Mouse (Mus musculus) brain, embryonic 14.5 days (tissue): ENCODE results near the gene Col8a2.

Experiments used
- CTCF ChIP-seq: fragments of 200-500 bp; IDR thresholded peaks from 2 replicates; pipeline ENCODE4 v1.5.1; 2012; ENCODE audit warnings: inconsistent platforms, mild to moderate bottlenecking, moderate library complexity, borderline replicate concordance; ENCODE audit not compliant: insufficient read depth, insufficient read length; ENCODE audit errors: extremely low read depth
- POLR2A ChIP-seq: fragments of 200-500 bp; IDR thresholded peaks from 2 replicates; pipeline ENCODE4 v1.6.1; 2012; ENCODE audit warnings: mild to moderate bottlenecking, inconsistent platforms, borderline replicate concordance; ENCODE audit not compliant: poor library complexity, insufficient read depth, insufficient read length, severe bottlenecking; ENCODE audit errors: extremely low read depth

DNA sequence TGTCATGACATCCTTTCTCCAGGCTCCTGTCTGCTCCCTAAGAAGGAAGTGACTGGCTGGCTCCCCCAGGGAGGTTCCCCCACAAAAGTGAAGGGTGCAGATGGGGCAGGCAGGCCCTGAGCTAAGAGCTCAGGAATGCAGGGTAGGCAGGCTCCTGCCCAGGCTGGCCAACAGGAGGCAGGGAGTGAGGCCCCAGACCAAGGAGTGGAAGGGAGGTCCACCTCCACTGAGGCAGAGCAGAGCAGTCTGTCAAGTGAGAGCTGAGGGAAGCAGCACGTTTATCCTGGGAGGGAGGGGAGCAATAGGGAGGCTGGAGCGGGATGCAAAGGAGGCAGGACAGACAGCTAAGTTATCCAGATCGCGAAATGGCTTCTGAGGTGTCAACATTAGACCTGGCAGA is 35.9 kb upstream of the Col8a2 start:
- TF ChIP-seq CTCF (no peak), POLR2A (no peak)
